Mouse (Mus musculus) brain, embryonic 18.5 days (tissue): Measurements from ENCODE around the gene Prdm8.

Source experiments
- DNase-seq: peaks from one replicate; pipeline ENCODE4 v3.0.0-alpha.2; 2012; ENCODE audit warnings: low read depth, low spot score

Prdm8 gene

GRCm38 (mm10) chr5:98184971-98185805 lies 18.2 kb downstream of the Prdm8 start:
- no peak for DNase-seq

- no peak for DNase-seq
Observed at GRCm38 (mm10) chr5:98185806-98186751, 19.1 kb downstream of the Prdm8 start.

DNA sequence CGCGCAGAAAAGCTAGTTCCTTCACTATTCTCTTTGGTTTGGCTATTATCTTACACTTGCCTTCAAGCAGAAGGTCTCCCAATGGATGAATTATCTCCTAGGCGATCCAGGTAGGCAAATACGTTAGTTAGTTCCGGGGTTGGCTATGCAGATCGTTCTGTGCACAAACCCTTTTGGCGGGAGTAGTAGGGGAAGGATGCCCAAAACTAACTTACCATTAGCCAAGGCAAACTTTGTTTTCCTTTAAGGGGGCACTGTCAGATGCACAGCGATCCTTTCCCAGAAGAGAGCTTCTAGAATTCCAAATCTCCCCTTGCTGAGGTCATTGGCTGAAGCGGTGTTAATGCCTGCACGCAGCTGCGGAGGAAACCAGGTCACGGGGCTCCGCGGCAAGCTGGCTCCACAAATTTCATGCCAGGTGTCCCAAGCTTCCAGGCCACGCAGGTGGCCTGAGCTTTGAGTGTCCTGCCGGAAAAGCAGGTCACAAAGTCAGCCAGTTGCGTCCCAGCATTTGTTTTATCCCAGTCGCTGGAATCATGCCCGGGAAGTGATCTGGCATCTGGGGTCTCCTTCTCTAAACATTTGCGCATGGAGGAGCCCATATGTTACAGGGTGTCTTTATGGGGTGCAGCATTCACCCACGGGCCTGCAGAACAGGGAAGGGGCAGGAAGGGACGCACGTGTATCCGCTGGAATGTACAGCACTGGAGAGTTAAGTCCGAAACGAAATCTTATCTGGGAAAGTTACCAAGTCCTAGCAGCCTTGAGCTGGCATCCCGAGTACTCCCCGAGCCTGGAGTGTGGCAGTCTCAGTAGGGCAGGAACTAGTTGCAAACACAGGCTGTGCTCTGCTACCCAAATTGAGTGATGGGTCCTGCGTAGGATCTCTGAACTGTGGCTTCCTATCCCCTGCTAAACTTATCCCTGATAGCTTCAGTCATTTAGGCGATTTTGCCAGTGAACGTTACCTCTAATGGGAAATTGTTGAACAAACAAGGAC lies 22.5 kb downstream of the Prdm8 start:
- DNase-seq = no peak

DNA sequence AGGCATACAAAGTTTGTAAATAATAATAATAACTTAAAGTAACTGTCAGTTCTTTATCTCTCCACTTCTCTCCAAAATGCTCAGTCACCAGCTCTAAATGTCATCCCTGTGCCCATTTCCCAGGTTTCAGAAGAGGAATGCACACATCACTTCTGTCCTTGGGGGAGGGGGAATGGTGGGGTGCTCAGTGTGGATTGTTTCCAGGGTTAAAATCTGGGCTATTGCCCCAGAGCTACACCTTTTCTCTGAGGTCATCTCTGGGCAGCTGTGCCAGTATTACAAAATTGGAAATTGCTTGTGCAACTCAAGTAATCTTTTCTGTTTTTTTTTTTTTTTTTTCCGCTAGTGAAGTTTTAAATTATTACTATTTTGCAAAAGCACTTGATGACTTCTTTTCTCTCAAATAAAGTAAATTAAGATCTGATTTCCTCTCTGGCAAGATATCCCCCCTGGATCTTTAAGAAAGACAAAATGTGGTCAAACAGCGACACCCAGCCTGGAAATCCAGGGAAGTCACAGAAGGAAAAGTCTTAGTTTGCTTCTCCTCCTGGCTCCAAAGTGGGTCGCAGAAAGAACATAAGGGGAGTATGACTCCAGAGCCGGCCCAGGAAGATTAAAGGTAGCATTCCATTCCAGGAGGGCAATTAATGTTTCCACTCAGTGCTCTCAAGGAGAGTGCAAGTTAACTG lies 25.4 kb downstream of the Prdm8 start:
- DNase-seq = no peak

DNA sequence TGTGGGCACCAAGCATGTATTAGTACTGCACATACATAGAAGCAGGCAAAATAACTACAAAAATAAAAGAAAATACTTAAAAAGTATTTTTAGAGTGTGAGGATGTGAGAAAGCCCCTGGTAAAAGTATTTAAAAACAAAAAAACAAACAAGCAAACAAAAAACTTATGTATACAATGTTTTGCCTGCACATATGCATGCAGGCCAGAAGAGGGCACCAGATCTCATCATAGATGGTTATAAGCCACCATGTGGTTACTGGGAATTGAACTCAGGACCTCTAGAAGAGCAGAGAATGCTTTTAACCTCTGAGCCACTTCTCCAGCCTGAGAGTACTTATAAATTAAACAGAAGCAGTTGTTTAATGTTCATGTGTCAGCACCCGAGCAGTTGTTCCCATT lies 28.0 kb downstream of the Prdm8 start:
- no peak for DNase-seq

- DNase-seq = no peak
Observed at GRCm38 (mm10) chr5:98198412-98199218, 31.6 kb downstream of the Prdm8 start.

DNA sequence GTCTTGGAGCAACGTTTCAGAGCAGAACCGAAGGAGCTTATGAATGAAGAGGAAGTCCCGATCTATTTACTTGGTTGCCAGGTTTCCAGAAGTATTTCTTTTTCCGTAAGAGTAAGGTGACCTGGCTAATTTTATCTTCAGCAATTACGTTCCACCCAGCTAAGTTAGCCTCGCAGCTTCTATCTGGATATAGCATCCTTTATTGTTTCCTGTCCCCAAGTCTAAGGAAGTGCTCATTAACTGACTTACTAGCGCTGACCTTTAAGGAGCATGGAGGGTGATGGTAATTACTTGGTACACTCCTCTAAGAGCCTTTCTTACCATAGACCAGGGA lies 32.2 kb downstream of the Prdm8 start:
- no peak for DNase-seq

GRCm38 (mm10) chr5:98201606-98202005 lies 34.6 kb downstream of the Prdm8 start:
- DNase-seq = no peak

- no peak for DNase-seq
Observed at GRCm38 (mm10) chr5:98202996-98203395, 36.0 kb downstream of the Prdm8 start.

- no peak for DNase-seq
Observed at GRCm38 (mm10) chr5:98212501-98212900, 45.5 kb downstream of the Prdm8 start.

GRCm38 (mm10) chr5:98221956-98222355 lies 55.0 kb downstream of the Prdm8 start:
- no peak for DNase-seq

DNA sequence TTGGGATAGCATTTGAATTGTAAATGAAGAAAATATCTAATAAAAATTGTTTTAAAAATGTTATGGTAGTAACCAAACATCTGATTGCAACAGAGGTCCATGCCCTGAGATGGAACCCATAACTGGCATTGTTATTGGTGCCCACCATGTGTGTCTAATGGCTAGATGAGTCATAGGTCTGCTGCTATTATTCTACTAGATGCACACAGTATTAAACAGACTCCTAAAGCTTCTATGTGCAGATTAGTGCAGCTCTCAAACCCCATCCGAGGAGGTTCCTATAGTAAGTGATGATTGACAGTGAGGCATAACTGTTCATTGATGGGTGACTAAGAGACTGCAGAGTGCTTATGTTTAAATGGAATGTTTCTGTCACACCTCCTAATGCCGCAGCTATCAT lies 59.7 kb downstream of the Prdm8 start:
- DNase-seq = no peak

- DNase-seq = no peak
Observed at GRCm38 (mm10) chr5:98229456-98229855, 62.5 kb downstream of the Prdm8 start.

GRCm38 (mm10) chr5:98238466-98238865 lies 71.5 kb downstream of the Prdm8 start:
- DNase-seq = no peak
